Mouse (Mus musculus) myocyte (in vitro differentiated cells): ENCODE measurements around the gene Smyd3.

Experiments used
- REST ChIP-seq: IDR thresholded peaks from one replicate; pipeline ENCODE4 v1.6.1; 2011; ENCODE audit warnings: mild to moderate bottlenecking, control low read depth, moderate library complexity; ENCODE audit not compliant: insufficient read depth, insufficient read length
- TCF3 ChIP-seq: IDR thresholded peaks from one replicate; pipeline ENCODE4 v1.6.1; 2011; ENCODE audit warnings: low read depth, control low read depth; ENCODE audit not compliant: insufficient read length

DNA sequence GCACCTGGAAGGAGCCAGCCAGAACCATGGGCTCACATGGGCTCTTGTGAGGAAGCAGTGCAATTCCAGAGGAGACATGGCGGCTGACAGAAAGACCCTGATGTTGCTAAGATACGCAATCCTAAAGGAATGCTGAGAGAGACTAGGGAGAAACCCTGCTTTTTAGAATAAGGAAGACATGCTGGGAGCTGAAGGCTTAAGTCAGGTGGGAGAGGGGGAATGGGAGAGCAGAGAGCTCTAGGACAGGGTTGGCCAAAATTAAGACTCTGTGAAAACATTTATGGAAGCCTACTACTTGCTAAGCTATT lies 452.6 kb downstream of the Smyd3 start:
- no peak for TF ChIP-seq TCF3
- no peak for TF ChIP-seq REST
